Mouse (Mus musculus) kidney, adult 2 months (tissue): ENCODE data around the gene Myod1.

ENCODE experiments used
- CTCF ChIP-seq: fragments of 200-500 bp; conservative IDR thresholded peaks from 2 replicates; pipeline ENCODE4 v1.5.1; 2011; ENCODE audit warnings: low read depth, mild to moderate bottlenecking, control low read depth, low read length, moderate library complexity, mixed read lengths; ENCODE audit not compliant: insufficient read depth, insufficient read length
- POLR2A ChIP-seq: fragments of 200-500 bp; IDR thresholded peaks from one replicate; pipeline ENCODE4 v1.6.1; 2011; ENCODE audit warnings: low read depth, low read length, control low read depth

DNA sequence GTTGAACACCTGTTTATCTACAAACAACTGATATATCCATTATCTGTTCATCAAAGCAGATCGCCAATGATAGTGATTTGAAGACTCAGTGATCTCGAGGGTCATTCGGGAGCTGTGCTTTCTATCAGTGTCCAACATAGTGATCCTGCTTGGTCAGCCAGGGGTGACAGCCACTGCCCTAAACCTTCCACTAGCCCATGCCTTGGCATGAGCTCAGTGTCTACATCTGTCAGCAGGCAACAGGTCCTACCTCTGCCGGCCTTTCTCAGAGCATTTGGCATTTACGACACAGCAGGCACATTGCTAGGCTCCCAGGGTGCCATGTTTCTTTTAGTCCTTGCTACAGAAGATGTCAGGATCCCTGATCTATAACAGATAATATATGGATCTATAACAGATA is 36.0 kb upstream of the Myod1 start:
- no peak for TF ChIP-seq CTCF
- TF ChIP-seq POLR2A: no peak
